Comparison of ENCODE assay signal across 18 mouse cellular contexts in genomic region chr2:52647255-52647998, GRCm38 (mm10). TPM values are rescaled to one million over a fixed set of nuclear protein-coding genes. Genes with fewer than 3 reads are reported as not detected.
DNase-seq lines count a peak whose midpoint lies in the region; ATAC-seq and TF ChIP-seq lines count a peak whose summit lies in the region.
"Had no signal": no experiment of that assay in that cellular context is flagged by ENCODE, and none has a peak within 500 bp of the region (broad histone marks: within the 10 kb centered on the region; RNA-seq: fewer than 3 reads in every experiment).

No protein-coding gene starts in this region.

- TF ChIP-seq POLR2A in myocyte (IDR thresholded peaks at IDR 0.05; ENCODE audit: insufficient read length, low read depth) = no peak

- no peaks in the 10 kb centered on the region for H3K27me3 ChIP-seq in midbrain, embryonic 14.5 days (ENCODE audit: control insufficient read depth, insufficient read depth, low read length)
- H3K27me3 ChIP-seq in midbrain, embryonic 10.5 days (ENCODE audit: low read depth, poor library complexity, severe bottlenecking) = no peaks in the 10 kb centered on the region
- no peaks in the 10 kb centered on the region for H3K27me3 ChIP-seq in heart, embryonic 14.5 days (ENCODE audit: control insufficient read depth, insufficient read depth, low read length)
- no peaks in the 10 kb centered on the region for H3K27me3 ChIP-seq in myocyte (ENCODE audit: control insufficient read depth, insufficient read depth, insufficient read length)
- H3K27me3 ChIP-seq: embryonic facial prominence, embryonic 13.5 days; heart, embryonic 15.5 days; liver, embryonic 12.5 days had no signal

- 60% methylated on average over 8 of the region's 8 CpGs for WGBS in midbrain, embryonic 14.5 days
- WGBS in midbrain, embryonic 10.5 days = 84% methylated on average over 8 of the region's 8 CpGs
- WGBS in heart, embryonic 14.5 days = 59% methylated on average over 8 of the region's 8 CpGs

- peak; percentile 75 for DNase-seq in heart, adult 11 months
- DNase-seq in heart, postnatal 25 days (ENCODE audit: low spot score) = no peak
- DNase-seq in midbrain, embryonic 14.5 days = peak; percentile 67
- DNase-seq in midbrain, embryonic 10.5 days (ENCODE audit: low spot score) = no peak
- DNase-seq in spleen, postnatal 36 days (ENCODE audit: low spot score in 2 of 2) = no peak
- DNase-seq: adrenal gland, postnatal 14 days; kidney, adult 9 months; kidney, postnatal 4 days; right cerebral cortex, postnatal 25 days; thymus, adult 18-20 months had no signal

- intact Hi-C loops in heart, postnatal 25 days (cut with DNase I) = no loop called here

- no peaks in the 10 kb centered on the region for H3K4me1 ChIP-seq in midbrain, embryonic 14.5 days (ENCODE audit: control insufficient read depth, insufficient read depth, low read length)
- H3K4me1 ChIP-seq in midbrain, embryonic 10.5 days = 0 out of 2 replicates have a peak, but pooled peaks cover 5% of the 10 kb centered on the region
- H3K4me1 ChIP-seq in heart, embryonic 14.5 days (ENCODE audit: control insufficient read depth in 2 of 2, insufficient read depth in 2 of 2, low read length in 2 of 2) = peaks cover 3 to 6% of the 10 kb centered on the region in 2 experiments; a peak in 3 of 4 replicates
- H3K4me1 ChIP-seq: embryonic facial prominence, embryonic 13.5 days; liver, embryonic 12.5 days had no signal

- no peak overlapping the region for H3K4me3 ChIP-seq in midbrain, embryonic 14.5 days (replicated peaks; ENCODE audit: low read depth, low read length)
- no peak overlapping the region for H3K4me3 ChIP-seq in midbrain, embryonic 10.5 days
- H3K4me3 ChIP-seq in heart, embryonic 14.5 days (ENCODE audit: control insufficient read depth in 1 of 2, insufficient read depth in 1 of 2, low read depth in 1 of 2, low read length in 2 of 2) = no peak overlapping the region
- H3K4me3 ChIP-seq in myocyte = no peak overlapping the region
- H3K4me3 ChIP-seq: embryonic facial prominence, embryonic 13.5 days; forebrain, embryonic 10.5 days; heart, embryonic 15.5 days; limb, embryonic 10.5 days; liver, embryonic 12.5 days had no signal

- no peaks in the 10 kb centered on the region for H3K36me3 ChIP-seq in midbrain, embryonic 14.5 days (ENCODE audit: control insufficient read depth, insufficient read depth, low read length)
- H3K36me3 ChIP-seq in midbrain, embryonic 10.5 days = no peaks in the 10 kb centered on the region
- H3K36me3 ChIP-seq in heart, embryonic 14.5 days (ENCODE audit: control insufficient read depth, insufficient read depth, low read length) = no peaks in the 10 kb centered on the region
- H3K36me3 ChIP-seq in myocyte (ENCODE audit: control insufficient read depth, insufficient read depth) = no peaks in the 10 kb centered on the region
- H3K36me3 ChIP-seq: embryonic facial prominence, embryonic 13.5 days; forebrain, embryonic 10.5 days; heart, embryonic 15.5 days; limb, embryonic 10.5 days; liver, embryonic 12.5 days had no signal

- H3K9me3 ChIP-seq in midbrain, embryonic 14.5 days (ENCODE audit: control insufficient read depth, low read length) = no peaks in the 10 kb centered on the region
- H3K9me3 ChIP-seq in midbrain, embryonic 10.5 days (replicated peaks) = no peaks in the 10 kb centered on the region
- no peaks in the 10 kb centered on the region for H3K9me3 ChIP-seq in heart, embryonic 14.5 days (ENCODE audit: control insufficient read depth, low read length)
- H3K9me3 ChIP-seq: embryonic facial prominence, embryonic 13.5 days; forebrain, embryonic 10.5 days; heart, embryonic 15.5 days; limb, embryonic 10.5 days; liver, embryonic 12.5 days had no signal

- no peaks in the 10 kb centered on the region for H3K79me2 ChIP-seq in myocyte (ENCODE audit: control insufficient read depth, insufficient read depth)

- H3ac ChIP-seq in myocyte (ENCODE audit: control insufficient read depth, insufficient read length) = no peak overlapping the region

- no peak overlapping the region for H3K9ac ChIP-seq in midbrain, embryonic 14.5 days (replicated peaks; ENCODE audit: low read length)
- H3K9ac ChIP-seq in heart, embryonic 14.5 days (ENCODE audit: low read length) = no peak overlapping the region
- H3K9ac ChIP-seq: embryonic facial prominence, embryonic 13.5 days; heart, embryonic 15.5 days; liver, embryonic 12.5 days had no signal

- H3K4me2 ChIP-seq in midbrain, embryonic 14.5 days (ENCODE audit: low read length) = no peak overlapping the region
- peak overlapping the region; percentile 36; the same call in 1 of the 2 replicates for H3K4me2 ChIP-seq in heart, embryonic 14.5 days (ENCODE audit: low read length)
- peak overlapping the region; percentile 38 for H3K4me2 ChIP-seq in myocyte (ENCODE audit: low read depth)
- H3K4me2 ChIP-seq: embryonic facial prominence, embryonic 13.5 days; heart, embryonic 15.5 days; liver, embryonic 12.5 days had no signal

- no peak for ATAC-seq in midbrain, embryonic 14.5 days (ENCODE audit: low FRiP score, low TSS enrichment)
- no peak for ATAC-seq in heart, embryonic 14.5 days (ENCODE audit: insufficient number of reproducible peaks, insufficient read depth, low FRiP score, low read depth)
- ATAC-seq: liver, embryonic 12.5 days had no signal

- no peak overlapping the region for H3K27ac ChIP-seq in midbrain, embryonic 14.5 days (replicated peaks; ENCODE audit: low read depth, low read length)
- no peak overlapping the region for H3K27ac ChIP-seq in midbrain, embryonic 10.5 days (replicated peaks)
- no peak overlapping the region for H3K27ac ChIP-seq in heart, embryonic 14.5 days (replicated peaks in 1 of 2; ENCODE audit: control insufficient read depth in 1 of 2, insufficient read depth in 1 of 2, low read depth in 2 of 2, low read length in 2 of 2)
- H3K27ac ChIP-seq: embryonic facial prominence, embryonic 13.5 days; forebrain, embryonic 10.5 days; heart, embryonic 15.5 days; limb, embryonic 10.5 days; liver, embryonic 12.5 days had no signal

TF ChIP-seq in myocyte, 11 proteins besides CTCF, POLR2A, EP300 and RAD21:
- no peak for TF ChIP-seq CEBPB (IDR thresholded peaks at IDR 0.05; ENCODE audit: insufficient read depth, poor library complexity, severe bottlenecking)
- TF ChIP-seq POLR2AphosphoS2 (IDR thresholded peaks at IDR 0.05; ENCODE audit: insufficient read length, low read depth) = no peak
- no peak for TF ChIP-seq SRF (IDR thresholded peaks at IDR 0.05; ENCODE audit: control insufficient read depth, insufficient read length, low read depth)
- TF ChIP-seq TCF12 (IDR thresholded peaks at IDR 0.05; ENCODE audit: insufficient read depth, poor library complexity, severe bottlenecking) = no peak
- no peak for TF ChIP-seq MYOG (IDR thresholded peaks at IDR 0.05; ENCODE audit: control insufficient read depth in 1 of 3, insufficient read depth in 1 of 3, insufficient read length in 2 of 3, low read depth in 2 of 3)
- no peak for TF ChIP-seq MAX (IDR thresholded peaks at IDR 0.05; ENCODE audit: low read depth)
- no peak for TF ChIP-seq MYOD1 (IDR thresholded peaks at IDR 0.05; ENCODE audit: control insufficient read depth in 1 of 3, insufficient read length in 2 of 3, low read depth in 2 of 3)
- no peak for TF ChIP-seq TCF3 (IDR thresholded peaks at IDR 0.05; ENCODE audit: insufficient read length, low read depth)
- no peak for TF ChIP-seq REST (IDR thresholded peaks at IDR 0.05; ENCODE audit: insufficient read depth, insufficient read length)
- TF ChIP-seq USF1 (IDR thresholded peaks at IDR 0.05; ENCODE audit: low read depth) = no peak
- TF ChIP-seq E2F4 (IDR thresholded peaks at IDR 0.05; ENCODE audit: insufficient read depth) = no peak
TF ChIP-seq in myocyte: peak in this region for 0.

RNA-seq across cellular contexts. Expression of gene Cacnb4, which starts 29.2 kb away (rescaled TPM):
- total RNA-seq in heart, postnatal 25 days (2021) = 1 to 10 TPM in 1 of 2 experiments, under 1 TPM in 1; 0.36 to 1.2 TPM
- 16.3 and 18.0 TPM in 2 replicates for polyA plus RNA-seq in midbrain, embryonic 14.5 days (2014; fragmentation: Nextera tagmentation; extraction: Ambion mirVana)
- polyA plus RNA-seq in midbrain, embryonic 10.5 days (2016; fragmentation: Nextera tagmentation; extraction: Ambion mirVana) = 1.0 and 2.6 TPM in 2 replicates
- polyA plus RNA-seq in heart, embryonic 14.5 days (2014; fragmentation: Nextera tagmentation; extraction: Ambion mirVana) = 0.43 and 0.49 TPM in 2 replicates
- polyA plus RNA-seq in myocyte (2012; fragmentation: generic; extraction: Trizol) = 0.01 TPM
- total RNA-seq: megakaryocyte, adult 5-6 weeks had no signal

Comparison
In these comparisons a context has a peak if more than half of its experiments do, and no peak if none do; other contexts are left out.
1. DNase-seq: peak in heart, adult 11 months (single experiment) and midbrain, embryonic 14.5 days (single experiment); none in heart, postnatal 25 days (single experiment), midbrain, embryonic 10.5 days (single experiment) and spleen, postnatal 36 days (0 of 2).